Mouse (Mus musculus) leukemia stem cell, adult 10-12 weeks (primary cell): Measurements from ENCODE around the gene Tmem44. TPM values are rescaled to one million over a fixed set of nuclear protein-coding genes. Genes with fewer than 3 reads are reported as not detected.

ENCODE experiments used
- polyA plus RNA-seq: library from polyadenylated mRNA; stranded (reverse); fragments of >175 nt; gene quantifications from 2 replicates; pipeline ENCODE4 v1.2.3, GENCODE M21; 2012; ENCODE audit warnings: low replicate concordance

The Tmem44 gene
- 0.39 and 1.9 TPM in 2 replicates for polyA plus RNA-seq

GRCm38 (mm10) chr16:30550748-30551192 lies at the start of gene Tmem44:
Tmem44 (minus strand) TSS chr16:30550842.

GRCm38 (mm10) chr16:30599491-30600268 lies 49.0 kb upstream of the Tmem44 start, which contains the start of gene Fam43a:
Fam43a (plus strand) TSS chr16:30599723.

GRCm38 (mm10) chr16:30587494-30588327 lies 37.1 kb upstream of the Tmem44 start, which contains the start of gene Lsg1:
Lsg1 (minus strand) TSS chr16:30587592.

Other genes starting within 250 kb of the Tmem44 start
- gene Gp5, start 240.1 kb downstream of the Tmem44 start, polyA plus RNA-seq = 293 and 304 TPM in 2 replicates
- gene Atp13a3, start 144.9 kb downstream of the Tmem44 start, polyA plus RNA-seq = 158 and 287 TPM in 2 replicates
- 2.3 and 6.9 TPM in 2 replicates for gene Lsg1, start 36.8 kb upstream of the Tmem44 start, polyA plus RNA-seq
- 14.4 and 24.4 TPM in 2 replicates for gene Fam43a, start 48.9 kb upstream of the Tmem44 start, polyA plus RNA-seq